Mouse (Mus musculus): Measurements from ENCODE around the gene Chil5. TPM values are rescaled to one million over a fixed set of nuclear protein-coding genes. Genes with fewer than 3 reads are reported as not detected.
"Not testable (repeated sequence)": the region's sequence is repeated elsewhere in the genome, so short reads cannot be mapped to it uniquely, and the experiment has no call there.

Chil5 gene
- polyA plus RNA-seq, 1 experiment from 2014 or later: not detected

DNA sequence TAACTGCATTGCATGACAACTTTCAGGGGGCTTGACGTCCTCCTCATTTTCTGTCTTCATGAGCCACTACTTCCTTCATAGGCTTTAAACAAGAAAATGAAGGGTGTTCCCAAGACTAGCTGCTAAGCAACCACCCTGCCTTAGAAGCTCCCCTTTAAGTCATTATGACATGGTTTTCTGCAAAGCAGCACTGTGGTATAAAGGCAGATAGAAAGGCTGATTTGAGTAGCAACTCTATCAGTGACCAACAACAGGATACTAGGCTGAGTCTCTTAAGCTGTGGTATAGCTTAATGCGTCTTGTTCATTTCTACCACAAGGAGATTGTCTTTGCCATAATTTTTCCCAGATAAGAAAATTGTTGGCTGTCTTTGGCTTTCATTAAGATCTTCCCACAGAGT is 18.1 kb downstream of the Chil5 start, which contains the start of gene Pifo:
Pifo (minus strand) TSS at position 101 of the 400 bp plus-strand sequence.
- no peak for ATAC-seq (replicated peaks; ENCODE audit: low FRiP score)
- Histone ChIP-seq H3K9ac (ENCODE audit: low read depth, low read length) (no peak within 1 kb of the TSS), H3K27ac (ENCODE audit: low read depth, low read length) (no peak within 1 kb of the TSS), H3K9me3 (ENCODE audit: control insufficient read depth, low read length) (no peaks in the 10 kb centered on the region), H3K4me3 (ENCODE audit: low read depth, low read length) (no peak within 1 kb of the TSS), H3K36me3 (ENCODE audit: control insufficient read depth, insufficient read depth, low read length) (no peaks in the 10 kb centered on the region), H3K27me3 (replicated peaks; ENCODE audit: control insufficient read depth, insufficient read depth, low read length) (no peaks in the 10 kb centered on the region), H3K4me2 (no peak within 1 kb of the TSS), H3K4me1 (replicated peaks; ENCODE audit: control insufficient read depth, insufficient read depth, low read length) (no peaks in the 10 kb centered on the region)
- no peak for DNase-seq (ENCODE audit: low spot score)
- 83% methylated on average over 2 of the region's 2 CpGs for WGBS

DNA sequence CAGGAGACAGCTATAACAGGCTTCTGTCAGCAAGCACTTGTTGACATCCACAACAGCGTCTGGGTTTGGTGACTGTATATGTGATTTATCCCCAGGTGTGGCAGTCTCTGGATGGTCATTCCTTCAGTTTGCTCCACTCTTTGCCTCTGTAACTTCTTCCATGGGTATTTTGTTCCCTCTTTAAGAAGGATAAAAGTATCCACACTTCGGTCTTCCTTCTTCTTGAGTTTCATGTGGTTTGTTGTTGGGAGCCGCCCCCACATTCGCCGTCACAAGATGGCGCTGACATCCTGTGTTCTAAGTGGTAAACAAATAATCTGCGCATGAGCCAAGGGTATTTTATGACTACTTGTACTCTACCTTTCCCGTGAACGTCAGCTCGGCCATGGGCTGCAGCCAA is 29.3 kb downstream of the Chil5 start:
- H3K9ac ChIP-seq (ENCODE audit: low read depth, low read length); H3K4me2 ChIP-seq: not testable (repeated sequence)
- WGBS: 64% methylated on average over 10 of the region's 10 CpGs

DNA sequence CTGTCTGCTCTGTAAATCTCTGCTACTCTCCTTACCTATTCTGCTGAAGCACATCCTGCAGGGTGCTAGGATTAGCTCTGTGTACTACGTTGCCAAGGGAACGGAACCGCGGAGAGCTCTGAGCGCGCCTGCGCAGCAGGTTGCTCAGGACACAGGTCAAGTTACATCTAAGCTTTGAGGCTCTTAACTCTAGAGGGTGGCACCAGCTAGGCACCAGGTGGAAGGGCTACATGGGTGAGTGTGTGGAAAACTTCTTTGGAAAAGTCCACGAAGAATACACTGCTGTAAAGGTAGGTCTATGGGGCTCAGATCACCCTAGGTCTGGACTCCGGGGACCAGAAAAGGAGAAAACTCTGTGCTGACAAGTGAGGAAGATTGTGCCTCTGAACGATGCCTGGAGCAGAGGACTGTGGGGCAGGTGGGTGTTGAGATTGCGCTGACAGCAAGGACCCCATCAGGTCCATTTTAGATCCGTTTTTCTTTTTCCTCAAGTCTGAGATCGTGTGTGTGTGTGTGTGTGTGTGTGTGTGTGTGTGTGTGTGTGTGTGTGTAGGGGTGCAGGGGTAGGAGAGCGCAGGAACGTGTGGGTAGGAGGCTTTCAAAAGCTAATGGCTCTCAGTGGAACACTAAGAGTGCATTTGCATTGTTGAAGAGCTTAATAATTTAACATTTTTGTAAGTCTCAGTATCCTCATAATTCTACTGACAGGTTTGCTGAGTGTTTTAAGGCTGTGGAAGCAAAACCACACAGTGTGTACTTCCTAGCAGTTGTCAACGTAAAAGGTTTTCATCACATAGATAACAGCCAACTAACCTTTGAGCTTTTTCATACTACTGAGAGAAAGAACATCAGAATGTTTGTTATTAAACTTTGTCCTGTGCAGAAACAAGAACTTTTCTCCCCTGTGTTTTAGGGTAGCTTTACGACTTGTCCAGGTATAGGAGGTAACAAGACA is 30.9 kb downstream of the Chil5 start:
- peak overlapping the region; percentile 26 for H3K4me2 ChIP-seq
- no peak overlapping the region for H3K9ac ChIP-seq (ENCODE audit: low read depth, low read length)
- DNase-seq (ENCODE audit: low spot score) (no peak), ATAC-seq (replicated peaks; ENCODE audit: low FRiP score) (peak; percentile 79)
- no peaks in the 10 kb centered on the region for H3K27me3 ChIP-seq (replicated peaks; ENCODE audit: control insufficient read depth, insufficient read depth, low read length)
- H3K27ac ChIP-seq (ENCODE audit: low read depth, low read length): no peak overlapping the region
- WGBS: 22% methylated on average over 17 of the region's 17 CpGs
- H3K36me3 ChIP-seq (ENCODE audit: control insufficient read depth, insufficient read depth, low read length): no peaks in the 10 kb centered on the region
- no peaks in the 10 kb centered on the region for H3K9me3 ChIP-seq (ENCODE audit: control insufficient read depth, low read length)
- no peaks in the 10 kb centered on the region for H3K4me1 ChIP-seq (replicated peaks; ENCODE audit: control insufficient read depth, insufficient read depth, low read length)
- H3K4me3 ChIP-seq (ENCODE audit: low read depth, low read length): no peak overlapping the region

More for the DNA sequence above, 29.3 kb downstream of the Chil5 start:
- not testable (repeated sequence) for H3K4me1 ChIP-seq (replicated peaks; ENCODE audit: control insufficient read depth, insufficient read depth, low read length); H3K9me3 ChIP-seq (ENCODE audit: control insufficient read depth, low read length); DNase-seq (ENCODE audit: low spot score); H3K36me3 ChIP-seq (ENCODE audit: control insufficient read depth, insufficient read depth, low read length); H3K4me3 ChIP-seq (ENCODE audit: low read depth, low read length); ATAC-seq (replicated peaks; ENCODE audit: low FRiP score); H3K27me3 ChIP-seq (replicated peaks; ENCODE audit: control insufficient read depth, insufficient read depth, low read length); H3K27ac ChIP-seq (ENCODE audit: low read depth, low read length)

DNA sequence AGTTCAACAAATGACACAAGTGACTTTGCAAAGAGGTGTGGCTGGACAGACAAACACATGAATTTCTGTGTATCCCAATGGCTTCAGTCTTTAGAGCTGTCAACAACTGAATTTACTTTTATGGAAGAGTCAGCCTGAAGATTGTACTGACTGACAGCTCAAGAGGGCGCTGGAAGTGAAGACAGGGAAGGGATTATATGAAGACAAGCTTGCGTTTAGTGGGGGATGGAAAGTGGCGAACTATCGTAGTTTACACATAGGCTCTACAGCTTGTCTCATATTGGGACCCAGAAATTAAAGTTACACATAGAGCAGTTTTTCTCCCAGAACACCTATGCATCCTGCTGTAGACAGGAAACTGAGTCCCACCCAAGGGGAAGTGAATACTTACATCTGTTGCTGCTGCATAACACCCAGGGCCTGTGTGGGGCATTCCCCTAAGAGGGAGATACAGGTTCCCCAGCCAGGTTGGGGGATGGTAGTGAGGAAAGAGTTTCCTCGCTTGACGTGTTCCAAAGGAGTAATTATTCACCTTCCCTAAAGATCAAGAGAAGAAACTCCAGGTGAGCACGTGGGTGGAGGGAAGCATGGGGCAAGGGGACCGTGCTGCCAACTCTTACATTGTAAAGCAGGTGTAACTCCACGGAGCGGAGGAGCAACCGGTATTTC is 31.8 kb downstream of the Chil5 start:
- Histone ChIP-seq H3K36me3 (ENCODE audit: control insufficient read depth, insufficient read depth, low read length) (no peaks in the 10 kb centered on the region), H3K27me3 (replicated peaks; ENCODE audit: control insufficient read depth, insufficient read depth, low read length) (no peaks in the 10 kb centered on the region), H3K9me3 (ENCODE audit: control insufficient read depth, low read length) (no peaks in the 10 kb centered on the region), H3K4me3 (ENCODE audit: low read depth, low read length) (no peak overlapping the region), H3K9ac (ENCODE audit: low read depth, low read length) (no peak overlapping the region), H3K27ac (ENCODE audit: low read depth, low read length) (no peak overlapping the region), H3K4me1 (replicated peaks; ENCODE audit: control insufficient read depth, insufficient read depth, low read length) (no peaks in the 10 kb centered on the region), H3K4me2 (peak overlapping the region; percentile 26)
- no peak for ATAC-seq (replicated peaks; ENCODE audit: low FRiP score)
- no peak for DNase-seq (ENCODE audit: low spot score)
- 20% methylated on average over 11 of the region's 11 CpGs for WGBS

DNA sequence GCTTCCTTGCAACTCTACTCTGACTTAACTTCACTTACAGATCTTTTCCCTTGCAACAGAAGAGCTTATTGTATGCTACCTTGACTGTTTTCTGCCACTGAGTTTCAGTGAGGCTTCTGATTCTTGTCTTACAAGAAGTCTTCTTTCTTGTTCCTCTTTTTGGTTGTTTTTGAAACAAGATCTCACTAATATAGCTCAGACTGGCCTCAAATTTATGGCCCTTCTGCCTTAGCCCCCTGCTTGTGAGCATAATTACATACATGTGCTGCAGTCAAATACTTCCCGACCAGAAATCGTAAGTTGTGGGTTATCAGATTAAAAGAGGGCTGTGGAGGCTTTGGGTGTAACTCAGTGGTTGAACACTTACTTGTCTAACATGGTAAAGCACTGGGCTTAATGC is 37.9 kb downstream of the Chil5 start:
- ATAC-seq (replicated peaks; ENCODE audit: low FRiP score) (no peak), DNase-seq (ENCODE audit: low spot score) (no peak)
- no peak overlapping the region for H3K4me2 ChIP-seq
- no peak overlapping the region for H3K9ac ChIP-seq (ENCODE audit: low read depth, low read length)
- no peaks in the 10 kb centered on the region for H3K36me3 ChIP-seq (ENCODE audit: control insufficient read depth, insufficient read depth, low read length)
- H3K9me3 ChIP-seq (ENCODE audit: control insufficient read depth, low read length): no peaks in the 10 kb centered on the region
- no peaks in the 10 kb centered on the region for H3K27me3 ChIP-seq (replicated peaks; ENCODE audit: control insufficient read depth, insufficient read depth, low read length)
- no peak overlapping the region for H3K4me3 ChIP-seq (ENCODE audit: low read depth, low read length)
- no peaks in the 10 kb centered on the region for H3K4me1 ChIP-seq (replicated peaks; ENCODE audit: control insufficient read depth, insufficient read depth, low read length)
- H3K27ac ChIP-seq (ENCODE audit: low read depth, low read length): no peak overlapping the region
- 45% methylated on average over 2 of the region's 2 CpGs for WGBS

DNA sequence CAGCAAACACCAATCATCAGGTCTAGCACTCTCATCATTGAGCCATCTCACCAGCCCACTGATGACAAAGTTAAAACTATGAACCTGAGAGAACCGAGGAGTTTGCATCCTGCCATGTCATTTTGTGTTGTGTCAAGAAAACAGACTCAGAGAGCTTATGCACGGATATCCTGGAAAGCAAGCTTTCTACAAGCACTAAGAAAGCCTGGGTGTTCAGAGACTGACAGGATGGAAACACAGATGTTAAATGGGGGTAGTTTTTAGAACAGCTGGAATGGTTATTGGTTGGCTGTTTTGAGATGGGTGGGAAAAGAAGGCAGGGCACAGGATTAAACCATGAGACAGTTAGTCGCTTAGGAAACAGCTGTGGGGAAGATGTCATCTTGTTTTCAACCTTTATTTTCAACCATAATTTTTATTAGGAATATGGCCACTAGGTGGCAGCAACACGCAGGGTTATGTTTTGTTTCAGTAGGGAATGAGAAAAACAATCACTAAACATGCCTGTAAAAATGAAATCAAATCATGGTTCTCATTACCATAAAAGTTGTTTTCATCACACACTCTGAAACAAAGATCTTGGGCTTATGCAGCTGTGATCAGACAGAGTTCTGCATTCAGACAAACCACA is 40.8 kb downstream of the Chil5 start:
- H3K9me3 ChIP-seq (ENCODE audit: control insufficient read depth, low read length): no peaks in the 10 kb centered on the region
- WGBS: 25% methylated on average over 4 of the region's 4 CpGs
- no peak overlapping the region for H3K9ac ChIP-seq (ENCODE audit: low read depth, low read length)
- H3K27ac ChIP-seq (ENCODE audit: low read depth, low read length): no peak overlapping the region
- no peak overlapping the region for H3K4me3 ChIP-seq (ENCODE audit: low read depth, low read length)
- no peaks in the 10 kb centered on the region for H3K4me1 ChIP-seq (replicated peaks; ENCODE audit: control insufficient read depth, insufficient read depth, low read length)
- H3K27me3 ChIP-seq (replicated peaks; ENCODE audit: control insufficient read depth, insufficient read depth, low read length): no peaks in the 10 kb centered on the region
- DNase-seq (ENCODE audit: low spot score) (no peak), ATAC-seq (replicated peaks; ENCODE audit: low FRiP score) (no peak)
- H3K36me3 ChIP-seq (ENCODE audit: control insufficient read depth, insufficient read depth, low read length): no peaks in the 10 kb centered on the region
- H3K4me2 ChIP-seq: no peak overlapping the region

DNA sequence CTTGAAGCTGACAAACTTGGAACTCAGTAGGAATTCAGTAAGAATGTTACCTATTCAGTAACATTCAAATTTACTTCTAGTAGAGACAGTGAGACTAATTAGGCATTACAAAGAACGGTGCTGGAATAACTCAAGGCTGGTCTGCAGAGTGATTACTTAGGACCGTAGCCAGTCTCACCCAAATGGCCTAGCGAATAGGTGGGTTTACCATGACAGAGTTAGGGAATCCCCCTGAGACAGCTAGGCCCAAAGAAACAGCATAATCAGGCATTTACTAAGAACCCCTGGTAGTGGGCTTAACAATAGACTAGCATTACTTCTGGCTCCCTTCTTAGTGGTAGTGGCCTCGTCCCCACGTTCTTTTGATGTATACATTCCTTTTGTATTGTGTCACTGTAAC is 43.0 kb downstream of the Chil5 start:
- not testable (repeated sequence) for ATAC-seq (replicated peaks; ENCODE audit: low FRiP score)
- WGBS: 72% methylated on average over 5 of the region's 5 CpGs

DNA sequence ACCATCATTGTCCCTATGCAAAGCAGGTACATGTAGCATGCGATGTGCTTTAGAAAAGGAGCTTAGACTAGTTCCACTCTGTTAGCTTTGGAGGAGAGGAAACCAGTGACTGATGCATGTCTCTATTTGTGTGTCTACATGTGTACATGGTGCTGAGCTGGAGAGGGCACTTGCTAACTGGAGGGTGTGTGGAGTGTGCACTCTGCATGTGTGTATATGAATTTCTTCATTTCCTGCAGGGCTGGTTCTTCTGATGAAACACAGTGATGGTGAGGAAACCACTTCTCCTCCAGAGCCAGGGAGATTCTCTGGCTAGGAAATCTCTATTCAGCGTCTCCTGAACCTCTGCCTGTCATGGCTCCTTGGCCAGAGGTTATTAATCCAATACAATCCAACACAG is 58.4 kb downstream of the Chil5 start:
- H3K36me3 ChIP-seq (ENCODE audit: control insufficient read depth, insufficient read depth, low read length): no peaks in the 10 kb centered on the region
- H3K9me3 ChIP-seq (ENCODE audit: control insufficient read depth, low read length): no peaks in the 10 kb centered on the region
- 67% methylated on average over 2 of the region's 2 CpGs for WGBS
- no peaks in the 10 kb centered on the region for H3K4me1 ChIP-seq (replicated peaks; ENCODE audit: control insufficient read depth, insufficient read depth, low read length)
- no peak for DNase-seq (ENCODE audit: low spot score)
- H3K27me3 ChIP-seq (replicated peaks; ENCODE audit: control insufficient read depth, insufficient read depth, low read length): no peaks in the 10 kb centered on the region
- no peak overlapping the region for H3K4me2 ChIP-seq
- H3K4me3 ChIP-seq (ENCODE audit: low read depth, low read length): no peak overlapping the region
- H3K9ac ChIP-seq (ENCODE audit: low read depth, low read length): no peak overlapping the region
- no peak overlapping the region for H3K27ac ChIP-seq (ENCODE audit: low read depth, low read length)
- no peak for ATAC-seq (replicated peaks; ENCODE audit: low FRiP score)

More for the DNA sequence above, 43.0 kb downstream of the Chil5 start:
- H3K27me3 ChIP-seq (replicated peaks; ENCODE audit: control insufficient read depth, insufficient read depth, low read length); H3K9ac ChIP-seq (ENCODE audit: low read depth, low read length); H3K36me3 ChIP-seq (ENCODE audit: control insufficient read depth, insufficient read depth, low read length); H3K4me1 ChIP-seq (replicated peaks; ENCODE audit: control insufficient read depth, insufficient read depth, low read length); H3K4me2 ChIP-seq; H3K9me3 ChIP-seq (ENCODE audit: control insufficient read depth, low read length); H3K4me3 ChIP-seq (ENCODE audit: low read depth, low read length); DNase-seq (ENCODE audit: low spot score); H3K27ac ChIP-seq (ENCODE audit: low read depth, low read length): not testable (repeated sequence)
